Mouse (Mus musculus) lung, postnatal 0 days (tissue): ENCODE measurements at regions not wholly inside any gene's neighbourhood (a gene's known extent, or its start where the extent isn't known, plus 50 kb on each side); places are given as distances from the start of the nearest gene placed in this dataset.

Experiments
- ATAC-seq: fragments of 200-750 bp; cut with Nextera tagmentation; 2 replicates; pipeline ENCODE4 v1.8.0; 2017; ENCODE audit warnings: moderate library complexity
- DNase-seq: peaks from one replicate; pipeline ENCODE4 v3.0.0-alpha.2; 2016; ENCODE audit warnings: low spot score
- H3K27ac ChIP-seq: fragments of 300-500 bp; sonication (generic); 2 replicates; pipeline ENCODE4 v1.5.1; 2014; ENCODE audit warnings: antibody characterized with exemption, mild to moderate bottlenecking, low read length, mixed read lengths
- H3K27me3 ChIP-seq: fragments of 300-500 bp; sonication (generic); replicated peaks from 2 replicates; pipeline ENCODE4 v1.6.1; 2014; ENCODE audit warnings: low read length, mixed read lengths; ENCODE audit not compliant: insufficient read depth
- H3K36me3 ChIP-seq: fragments of 300-500 bp; sonication (generic); 2 replicates; pipeline ENCODE4 v1.6.1; 2014; ENCODE audit warnings: low read length, mixed read lengths; ENCODE audit not compliant: insufficient read depth
- H3K4me1 ChIP-seq: fragments of 300-500 bp; sonication (generic); 2 replicates; pipeline ENCODE4 v1.6.1; 2014; ENCODE audit warnings: antibody characterized with exemption, low read depth, low read length, mixed read lengths; ENCODE audit not compliant: insufficient read depth
- H3K4me2 ChIP-seq: fragments of 300-500 bp; sonication (generic); replicated peaks from 2 replicates; pipeline ENCODE4 v1.6.1; 2014; ENCODE audit warnings: low read depth, mild to moderate bottlenecking, low read length, moderate library complexity, mixed read lengths
- H3K4me3 ChIP-seq: fragments of 300-500 bp; sonication (generic); 2 replicates; pipeline ENCODE4 v1.5.1; 2014; ENCODE audit warnings: low read depth, low read length
- H3K9ac ChIP-seq: fragments of 300-500 bp; sonication (generic); replicated peaks from 2 replicates; pipeline ENCODE4 v1.6.1; 2014; ENCODE audit warnings: low read depth, mild to moderate bottlenecking
- H3K9me3 ChIP-seq: fragments of 300-500 bp; sonication (generic); 2 replicates; pipeline ENCODE4 v1.6.1; 2016; ENCODE audit warnings: low read length, mixed read lengths
- CTCF ChIP-seq: IDR thresholded peaks from 2 replicates; pipeline ENCODE4 v1.5.1; 2016; ENCODE audit warnings: antibody characterized with exemption, mild to moderate bottlenecking
- EP300 ChIP-seq: IDR thresholded peaks from 2 replicates; pipeline ENCODE4 v1.6.1; 2016; ENCODE audit warnings: antibody characterized with exemption, mild to moderate bottlenecking, control low read depth
- WGBS: fragments of 180-500 bp; shearing (Covaris S2); extraction: QIAGEN DNeasy Blood & Tissue Kit; methylation state at CpG from one replicate; pipeline ENCODE4 v1.1.7; 2014; 5-methylcytosine and 5-hydroxymethylcytosine counted together

- Histone ChIP-seq H3K4me1 (no peaks in the 10 kb centered on the region), H3K9me3 (no peaks in the 10 kb centered on the region), H3K27ac (no peak overlapping the region), H3K36me3 (no peaks in the 10 kb centered on the region), H3K27me3 (no peaks in the 10 kb centered on the region), H3K4me3 (no peak overlapping the region), H3K4me2 (no peak overlapping the region), H3K9ac (no peak overlapping the region)
- DNase-seq (no peak), ATAC-seq (no peak)
- TF ChIP-seq CTCF (no peak), EP300 (no peak)
- WGBS: 26% methylated on average over 3 of the region's 3 CpGs
Observed at GRCm38 (mm10) chr9:41785131-41785530, 339.0 kb downstream of the Sorl1 start.

GRCm38 (mm10) chr9:41772281-41772902, 351.7 kb downstream of the Sorl1 start:
- Histone ChIP-seq H3K4me2 (no peak overlapping the region), H3K27me3 (no peaks in the 10 kb centered on the region), H3K9me3 (no peaks in the 10 kb centered on the region), H3K4me3 (no peak overlapping the region), H3K36me3 (no peaks in the 10 kb centered on the region), H3K9ac (no peak overlapping the region), H3K4me1 (no peaks in the 10 kb centered on the region), H3K27ac (no peak overlapping the region)
- ATAC-seq: no peak
- 89% methylated on average over 8 of the region's 8 CpGs for WGBS
- no peak for DNase-seq
- no peak for TF ChIP-seq CTCF
- TF ChIP-seq EP300: no peak

DNA sequence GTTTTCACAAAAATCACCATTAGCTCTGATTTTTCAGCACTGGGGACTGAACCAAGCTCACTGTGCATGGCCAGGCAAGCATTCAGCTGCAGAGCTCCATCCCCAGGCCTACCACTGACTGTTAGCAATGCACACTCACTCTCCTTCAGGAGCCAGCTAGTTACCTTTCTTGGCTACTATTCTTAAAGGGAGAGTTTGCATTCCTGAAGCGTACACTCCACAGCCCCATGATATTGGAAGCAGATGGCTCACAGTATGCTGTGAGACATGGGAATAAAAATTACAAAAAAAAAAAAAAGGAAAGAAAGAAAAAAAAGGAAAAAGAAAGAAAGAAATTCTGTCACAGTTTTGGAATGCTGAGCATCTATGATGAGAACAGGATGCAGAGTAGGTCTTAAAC, 352.8 kb downstream of the Sorl1 start:
- WGBS: 74% methylated on average over 1 of the region's 1 CpGs
- no peaks in the 10 kb centered on the region for H3K27me3 ChIP-seq
- H3K4me1 ChIP-seq: no peaks in the 10 kb centered on the region
- no peak overlapping the region for H3K4me3 ChIP-seq
- no peaks in the 10 kb centered on the region for H3K36me3 ChIP-seq
- DNase-seq (no peak), ATAC-seq (no peak)
- no peak overlapping the region for H3K9ac ChIP-seq
- H3K9me3 ChIP-seq: no peaks in the 10 kb centered on the region
- TF ChIP-seq CTCF: no peak
- no peak for TF ChIP-seq EP300
- H3K27ac ChIP-seq: no peak overlapping the region
- no peak overlapping the region for H3K4me2 ChIP-seq

DNA sequence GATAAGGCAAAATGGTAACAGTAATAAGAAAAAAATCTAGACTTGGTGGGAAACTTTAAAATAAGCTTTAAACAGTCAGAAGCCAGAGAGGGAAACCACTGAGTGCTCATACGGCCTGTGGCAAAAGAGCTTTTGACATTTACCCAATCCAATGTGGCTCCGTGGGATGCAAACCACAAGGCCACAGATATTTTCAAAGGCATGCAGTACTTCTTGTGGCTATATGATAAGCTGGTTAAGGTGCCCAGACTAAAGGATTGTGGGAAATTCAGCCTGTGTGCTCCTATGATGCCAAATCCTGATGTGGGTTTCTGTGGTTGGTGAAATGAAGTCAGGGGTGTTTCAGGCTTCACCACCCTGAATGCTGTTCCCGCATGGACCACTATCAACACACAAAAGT, 355.8 kb downstream of the Sorl1 start:
- 86% methylated on average over 3 of the region's 3 CpGs for WGBS
- no peaks in the 10 kb centered on the region for H3K9me3 ChIP-seq
- no peak overlapping the region for H3K27ac ChIP-seq
- no peaks in the 10 kb centered on the region for H3K4me1 ChIP-seq
- no peak for TF ChIP-seq CTCF
- TF ChIP-seq EP300: no peak
- H3K9ac ChIP-seq: no peak overlapping the region
- no peaks in the 10 kb centered on the region for H3K27me3 ChIP-seq
- no peak overlapping the region for H3K4me3 ChIP-seq
- no peaks in the 10 kb centered on the region for H3K36me3 ChIP-seq
- no peak overlapping the region for H3K4me2 ChIP-seq
- no peak for DNase-seq
- ATAC-seq: no peak

- Histone ChIP-seq H3K4me3 (no peak overlapping the region), H3K27ac (no peak overlapping the region), H3K4me1 (no peaks in the 10 kb centered on the region), H3K9ac (no peak overlapping the region), H3K27me3 (no peaks in the 10 kb centered on the region), H3K36me3 (no peaks in the 10 kb centered on the region), H3K9me3 (no peaks in the 10 kb centered on the region), H3K4me2 (no peak overlapping the region)
- TF ChIP-seq EP300 (peak; percentile 87), CTCF (no peak)
- peak; percentile 81 for DNase-seq
- 3% methylated on average over 4 of the region's 4 CpGs for WGBS
- peak; percentile 92 for ATAC-seq
Observed at GRCm38 (mm10) chr9:41766533-41766920, 357.6 kb downstream of the Sorl1 start.

DNA sequence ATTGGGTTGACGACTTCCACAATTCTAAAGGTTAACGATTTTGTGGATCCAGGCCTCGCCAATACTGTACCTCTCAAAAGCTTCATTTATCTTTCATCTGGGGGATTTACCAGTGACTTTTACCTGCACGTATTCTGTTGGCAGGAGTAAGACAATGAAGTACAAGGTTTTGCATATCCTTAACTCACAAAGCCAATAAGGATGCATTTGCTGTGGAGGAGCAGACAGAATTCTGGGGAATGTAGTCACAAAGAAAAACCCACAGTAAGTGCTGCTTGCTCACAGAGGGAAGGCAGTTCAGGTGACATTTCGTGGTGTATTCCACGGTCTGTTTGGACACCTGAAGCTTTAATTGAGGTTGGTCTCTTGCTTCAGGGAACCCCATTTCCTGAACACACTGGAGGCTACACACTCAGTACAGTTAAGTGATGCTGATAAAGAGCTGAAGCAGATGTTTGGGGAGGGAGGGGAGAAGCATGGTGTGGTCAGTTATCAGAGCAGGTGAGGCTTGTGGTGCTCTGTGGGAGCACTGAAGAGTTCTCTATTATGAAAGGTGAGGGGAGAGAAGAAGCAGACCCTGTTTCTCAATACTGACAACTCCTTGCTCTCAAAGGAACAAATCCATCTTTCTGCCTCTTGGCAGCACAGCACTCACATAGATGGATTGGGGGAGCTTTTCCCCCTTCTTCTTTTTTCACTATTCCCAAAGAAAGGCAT, 358.1 kb downstream of the Sorl1 start:
- Histone ChIP-seq H3K4me1 (no peaks in the 10 kb centered on the region), H3K27ac (no peak overlapping the region), H3K9ac (no peak overlapping the region), H3K9me3 (no peaks in the 10 kb centered on the region), H3K27me3 (no peaks in the 10 kb centered on the region), H3K36me3 (no peaks in the 10 kb centered on the region), H3K4me3 (no peak overlapping the region), H3K4me2 (no peak overlapping the region)
- 60% methylated on average over 6 of the region's 6 CpGs for WGBS
- peak; percentile 34 for DNase-seq
- ATAC-seq: peak; percentile 9; the same call in 1 of the 2 replicates
- TF ChIP-seq EP300 (no peak), CTCF (no peak)
